Mouse (Mus musculus) MEL (cell line): ENCODE results near the gene Paics. TPM values are rescaled to one million over a fixed set of nuclear protein-coding genes. Genes with fewer than 3 reads are reported as not detected.

ENCODE experiments used
- DNase-seq: peaks from one replicate; pipeline ENCODE4 v3.0.0; 2011; ENCODE audit warnings: low read depth, low spot score
- H3K27ac ChIP-seq: 2 replicates; pipeline ENCODE4 v1.5.1; 2012; ENCODE audit warnings: low read depth, mild to moderate bottlenecking, control low read depth, low read length, moderate library complexity; ENCODE audit not compliant: control insufficient read depth
- H3K27me3 ChIP-seq, 2 experiments: fragments of 150-350 bp in 1 of 2; sonication (generic) in 1 of 2; 2 replicates each; pipeline ENCODE4 v1.6.1; 2012; ENCODE audit warnings: low read length in 2 of 2, mild to moderate bottlenecking in 2 of 2, improper control_type of control experiment in 1 of 2, moderate library complexity in 1 of 2; ENCODE audit not compliant: insufficient read depth in 2 of 2, control insufficient read depth in 1 of 2
- H3K36me3 ChIP-seq, 2 experiments: 2 replicates each; pipeline ENCODE4 v1.6.1; 2012 to 2014; ENCODE audit warnings: low read length in 2 of 2, improper control_type of control experiment in 1 of 2, inconsistent platforms in 1 of 2, mild to moderate bottlenecking in 1 of 2; ENCODE audit not compliant: insufficient read depth in 2 of 2, control insufficient read depth in 1 of 2
- H3K4me1 ChIP-seq, 2 experiments: fragments of 150-350 bp in 1 of 2; sonication (generic) in 1 of 2; 2 replicates each; pipeline ENCODE4 v1.6.1; 2012; ENCODE audit warnings: low read length in 2 of 2, improper control_type of control experiment in 1 of 2, mild to moderate bottlenecking in 1 of 2; ENCODE audit not compliant: insufficient read depth in 2 of 2, control insufficient read depth in 1 of 2
- H3K4me3 ChIP-seq, 2 experiments: fragments of 150-350 bp in 1 of 2; sonication (generic) in 1 of 2; 2 replicates each; pipeline ENCODE4 v1.5.1; 2012; ENCODE audit warnings: low read depth in 2 of 2, low read length in 2 of 2, mild to moderate bottlenecking in 2 of 2, moderate library complexity in 2 of 2, control low read depth in 1 of 2, improper control_type of control experiment in 1 of 2; ENCODE audit not compliant: control insufficient read depth in 1 of 2, insufficient read depth in 1 of 2
- H3K79me2 ChIP-seq: 2 replicates; pipeline ENCODE4 v1.6.1; 2012; ENCODE audit warnings: mild to moderate bottlenecking, low read length, moderate library complexity; ENCODE audit not compliant: control insufficient read depth, poor library complexity, insufficient read depth
- H3K9ac ChIP-seq: 2 replicates; pipeline ENCODE4 v1.6.1; 2012; ENCODE audit warnings: low read depth, mild to moderate bottlenecking, control low read depth, low read length, moderate library complexity; ENCODE audit not compliant: control insufficient read depth, poor library complexity, severe bottlenecking
- H3K9me3 ChIP-seq: fragments of 150-350 bp; sonication (generic); replicated peaks from 2 replicates; pipeline ENCODE4 v1.6.1; 2012; ENCODE audit warnings: mild to moderate bottlenecking, low read length, improper control_type of control experiment, moderate library complexity; ENCODE audit not compliant: insufficient read depth
- BHLHE40 ChIP-seq: IDR thresholded peaks from 2 replicates; pipeline ENCODE4 v1.6.1; 2012; ENCODE audit warnings: low read depth, mild to moderate bottlenecking, inconsistent platforms, low read length, improper control_type of control experiment, borderline replicate concordance
- CHD2 ChIP-seq: IDR thresholded peaks from 2 replicates; pipeline ENCODE4 v1.6.1; 2011; ENCODE audit warnings: low read length, improper control_type of control experiment
- CTCF ChIP-seq, 3 experiments: IDR thresholded peaks in 2 of 3; conservative IDR thresholded peaks in 1 of 3; 2 replicates each; pipeline ENCODE4 v1.5.1; 2011 to 2012; ENCODE audit warnings: low read length in 3 of 3, low read depth in 2 of 3, mild to moderate bottlenecking in 2 of 3, improper control_type of control experiment in 1 of 3, inconsistent platforms in 1 of 3, mixed read lengths in 1 of 3, moderate library complexity in 1 of 3; ENCODE audit not compliant: control insufficient read depth in 1 of 3, insufficient read depth in 1 of 3, poor library complexity in 1 of 3, severe bottlenecking in 1 of 3
- E2F4 ChIP-seq: IDR thresholded peaks from 2 replicates; pipeline ENCODE4 v1.6.1; 2011; ENCODE audit warnings: low read depth, low read length, improper control_type of control experiment, borderline replicate concordance
- ELF1 ChIP-seq: IDR thresholded peaks from 2 replicates; pipeline ENCODE4 v1.6.1; 2014; ENCODE audit warnings: low read depth, mild to moderate bottlenecking, inconsistent platforms, low read length, improper control_type of control experiment, moderate library complexity
- ETS1 ChIP-seq: IDR thresholded peaks from 2 replicates; pipeline ENCODE4 v1.6.1; 2012; ENCODE audit warnings: low read depth, mild to moderate bottlenecking, inconsistent platforms, low read length, improper control_type of control experiment, moderate library complexity
- GABPA ChIP-seq: IDR thresholded peaks from 2 replicates; pipeline ENCODE4 v1.6.1; 2012; ENCODE audit warnings: low read depth, mild to moderate bottlenecking, inconsistent platforms, low read length, improper control_type of control experiment, moderate library complexity
- GATA1 ChIP-seq: IDR thresholded peaks from 2 replicates; pipeline ENCODE4 v1.6.1; 2011; ENCODE audit warnings: low read depth, low read length, improper control_type of control experiment
- HCFC1 ChIP-seq: IDR thresholded peaks from 2 replicates; pipeline ENCODE4 v1.6.1; 2012; ENCODE audit warnings: low read depth, mild to moderate bottlenecking, inconsistent platforms, low read length, improper control_type of control experiment, moderate library complexity
- JUND ChIP-seq: IDR thresholded peaks from 2 replicates; pipeline ENCODE4 v1.6.1; 2011; ENCODE audit warnings: low read depth, mild to moderate bottlenecking, improper control_type of control experiment, low read length
- KAT2A ChIP-seq: conservative IDR thresholded peaks from 2 replicates; pipeline ENCODE4 v1.6.1; 2012; ENCODE audit warnings: low read depth, low read length, improper control_type of control experiment, inconsistent platforms
- MAFK ChIP-seq: IDR thresholded peaks from 2 replicates; pipeline ENCODE4 v1.6.1; 2011; ENCODE audit warnings: low read depth, mild to moderate bottlenecking, low read length, improper control_type of control experiment, borderline replicate concordance
- MAX ChIP-seq: IDR thresholded peaks from 2 replicates; pipeline ENCODE4 v1.6.1; 2011; ENCODE audit warnings: low read length, improper control_type of control experiment
- MAZ ChIP-seq: IDR thresholded peaks from 2 replicates; pipeline ENCODE4 v1.6.1; 2012; ENCODE audit warnings: low read depth, mild to moderate bottlenecking, inconsistent platforms, low read length, improper control_type of control experiment
- MXI1 ChIP-seq: IDR thresholded peaks from 2 replicates; pipeline ENCODE4 v1.6.1; 2011; ENCODE audit warnings: mild to moderate bottlenecking, low read depth, low read length, improper control_type of control experiment
- MYB ChIP-seq: IDR thresholded peaks from 2 replicates; pipeline ENCODE4 v1.6.1; 2011; ENCODE audit warnings: mild to moderate bottlenecking, low read depth, low read length, improper control_type of control experiment
- MYC ChIP-seq: IDR thresholded peaks from 2 replicates; pipeline ENCODE4 v1.6.1; 2011; ENCODE audit warnings: low read depth, mild to moderate bottlenecking, low read length, improper control_type of control experiment, moderate library complexity
- NRF1 ChIP-seq: IDR thresholded peaks from 2 replicates; pipeline ENCODE4 v1.6.1; 2014; ENCODE audit warnings: low read depth, mild to moderate bottlenecking, inconsistent platforms, low read length, improper control_type of control experiment, moderate library complexity; ENCODE audit not compliant: poor library complexity, insufficient read depth, severe bottlenecking
- POLR2AphosphoS2 ChIP-seq: IDR thresholded peaks from 2 replicates; pipeline ENCODE4 v1.6.1; 2011; ENCODE audit warnings: low read length, improper control_type of control experiment
- POLR2AphosphoS5 ChIP-seq: IDR thresholded peaks from 2 replicates; pipeline ENCODE4 v1.6.1; 2012; ENCODE audit warnings: low read depth, borderline replicate concordance, mild to moderate bottlenecking, inconsistent platforms, low read length, moderate library complexity, mixed read lengths
- RAD21 ChIP-seq: IDR thresholded peaks from 2 replicates; pipeline ENCODE4 v1.6.1; 2011; ENCODE audit warnings: mild to moderate bottlenecking, low read depth, low read length, improper control_type of control experiment
- SMC3 ChIP-seq: IDR thresholded peaks from 2 replicates; pipeline ENCODE4 v1.6.1; 2011; ENCODE audit warnings: low read depth, low read length, improper control_type of control experiment
- TBP ChIP-seq: IDR thresholded peaks from 2 replicates; pipeline ENCODE4 v1.8.0; 2011; ENCODE audit warnings: low read depth, low read length, improper control_type of control experiment
- TCF12 ChIP-seq: IDR thresholded peaks from 2 replicates; pipeline ENCODE4 v1.6.1; 2014; ENCODE audit warnings: low read depth, mild to moderate bottlenecking, inconsistent platforms, low read length, improper control_type of control experiment, moderate library complexity
- USF1 ChIP-seq: IDR thresholded peaks from 2 replicates; pipeline ENCODE4 v1.6.1; 2014; ENCODE audit warnings: low read depth, mild to moderate bottlenecking, inconsistent platforms, low read length, improper control_type of control experiment, moderate library complexity
- USF2 ChIP-seq, 2 experiments: IDR thresholded peaks; 2 replicates each; pipeline ENCODE4 v1.6.1; 2011 to 2012; ENCODE audit warnings: improper control_type of control experiment in 2 of 2, low read length in 2 of 2, borderline replicate concordance in 1 of 2, inconsistent platforms in 1 of 2, low read depth in 1 of 2, mild to moderate bottlenecking in 1 of 2; ENCODE audit not compliant: insufficient read depth in 1 of 2
- ZKSCAN1 ChIP-seq: IDR thresholded peaks from 2 replicates; pipeline ENCODE4 v1.6.1; 2012; ENCODE audit warnings: low read depth, mild to moderate bottlenecking, inconsistent platforms, low read length, improper control_type of control experiment, moderate library complexity
- polyA plus RNA-seq, 2 experiments: library from polyadenylated mRNA; stranded (reverse) in 1 of 2; unstranded in 1 of 2; fragments of >175 nt in 1 of 2; fragments of >200 nt in 1 of 2; gene quantifications; 2 replicates each; pipeline versions ENCODE4 v1.2.1 to v1.2.4; 2012; ENCODE audit warnings: low replicate concordance in 2 of 2, low read depth in 1 of 2; ENCODE audit not compliant: insufficient read length in 2 of 2, insufficient read depth in 1 of 2, missing spikeins in 1 of 2
- total RNA-seq: library from RNA; depleted of rRNA; stranded (reverse); fragments of 300-350 nt; gene quantifications from 2 replicates; pipeline ENCODE4 v1.2.3, GENCODE M21; 2012

Paics gene
- total and polyA plus RNA-seq, 3 experiments = 222 to 434 (median 266) TPM

GRCm38 (mm10) chr5:76904713-76905404, 46.2 kb upstream of the Paics start:
- no peak for TF ChIP-seq JUND
- 0 out of 2 replicates have a peak, but pooled peaks have one; percentile 14 for TF ChIP-seq ETS1
- peak; percentile 43; the same call in 1 of the 2 replicates for TF ChIP-seq TBP
- TF ChIP-seq USF1 = peak; percentile 28; the same call in 1 of the 2 replicates
- H3K9ac ChIP-seq = peak overlapping the region; percentile 86
- H3K36me3 ChIP-seq = peaks cover 0 to 17% of the 10 kb centered on the region in 2 experiments; a peak in 3 of 4 replicates
- H3K4me3 ChIP-seq = peak overlapping the region; percentile 74 to 76
- no peaks in the 10 kb centered on the region for H3K27me3 ChIP-seq
- peaks cover 4 to 9% of the 10 kb centered on the region in 2 experiments; a peak in 2 of 4 replicates for H3K4me1 ChIP-seq
- DNase-seq = peak; percentile 70
- no peaks in the 10 kb centered on the region for H3K9me3 ChIP-seq
- peaks cover 4% of the 10 kb centered on the region; the same call in 1 of the 2 replicates for H3K79me2 ChIP-seq
- peak overlapping the region; percentile 86 for H3K27ac ChIP-seq

DNA sequence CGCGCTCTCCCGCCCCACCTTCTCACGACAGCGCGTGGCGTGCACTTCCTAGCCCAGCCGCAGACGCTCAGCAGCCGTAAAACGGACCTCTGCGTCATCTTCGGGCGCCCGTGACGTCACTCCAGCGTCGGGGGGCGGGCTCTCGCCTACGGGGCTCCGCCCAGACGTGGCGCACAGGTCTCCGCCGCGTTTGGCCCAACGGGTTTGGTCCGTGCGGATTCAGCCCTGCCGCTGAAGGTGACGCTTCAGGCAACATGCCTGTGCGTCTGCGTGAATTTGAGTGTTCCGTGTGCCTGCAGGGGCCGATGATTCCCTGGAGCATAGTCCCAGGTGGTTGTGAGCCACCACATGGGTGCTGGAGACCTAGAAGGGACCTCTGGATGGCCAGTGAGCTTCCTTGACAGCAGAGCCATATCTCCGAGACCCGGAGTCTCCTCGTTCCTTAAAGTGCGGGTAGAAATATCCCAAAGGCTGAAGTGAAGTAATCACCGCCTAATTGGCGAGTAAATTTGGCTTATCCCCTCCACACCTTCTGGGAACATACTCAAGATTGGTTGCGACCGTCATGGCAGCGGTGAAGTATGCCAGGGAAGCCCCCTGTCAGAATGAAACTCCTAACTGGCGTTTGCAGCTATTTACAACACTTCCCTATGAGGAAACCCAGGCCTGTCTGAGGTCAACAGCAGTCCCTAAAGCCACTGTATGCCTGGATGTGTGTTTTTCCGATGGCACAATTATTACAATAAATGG, 45.5 kb upstream of the Paics start, which contains the start of gene Aasdh:
Gene Aasdh (minus strand): TSS at position 110 of the 750 bp plus-strand sequence.
- peak; percentile 99 for DNase-seq
- H3K4me3 ChIP-seq = peak within 1 kb of the TSS; percentile 74 to 79
- H3K9me3 ChIP-seq = no peaks in the 10 kb centered on the region
- H3K79me2 ChIP-seq = peaks cover 4% of the 10 kb centered on the region; the same call in 1 of the 2 replicates
- H3K27ac ChIP-seq = peak within 1 kb of the TSS; percentile 86
- peak within 1 kb of the TSS; percentile 86 for H3K9ac ChIP-seq
- peaks cover 7 to 13% of the 10 kb centered on the region in 2 experiments; a peak in 3 of 4 replicates for H3K4me1 ChIP-seq
- no peaks in the 10 kb centered on the region for H3K27me3 ChIP-seq
- peaks cover 0 to 23% of the 10 kb centered on the region in 2 experiments; a peak in 3 of 4 replicates for H3K36me3 ChIP-seq
- TF ChIP-seq POLR2AphosphoS2 = peak; percentile 99
- peak; percentile 94 for TF ChIP-seq MAX
- peak; percentile 98 for TF ChIP-seq MXI1
- no peak for TF ChIP-seq ZKSCAN1
- TF ChIP-seq GABPA = peak; percentile 84; the same call in 1 of the 2 replicates
- TF ChIP-seq GATA1 = no peak
- no peak for TF ChIP-seq CHD2
- peak; percentile 57; the same call in 1 of the 2 replicates for TF ChIP-seq E2F4
- no peak for TF ChIP-seq USF2 (IDR thresholded peaks at IDR 0.05; ENCODE audit: borderline replicate concordance in 1 of 2, insufficient read depth in 1 of 2, low read depth in 1 of 2, low read length in 2 of 2)
- peak; percentile 94; the same call in 1 of the 2 replicates for TF ChIP-seq MAZ
- peak; percentile 52 for TF ChIP-seq ETS1
- peak; percentile 93 for TF ChIP-seq KAT2A
- peak; percentile 94 for TF ChIP-seq ELF1
- TF ChIP-seq BHLHE40 = no peak
- peak; percentile 97 for TF ChIP-seq HCFC1
- no peak for TF ChIP-seq RAD21
- TF ChIP-seq MYB = peak; percentile 64
- TF ChIP-seq SMC3 = no peak
- TF ChIP-seq TCF12 = peak; percentile 88
- TF ChIP-seq POLR2AphosphoS5 = no peak
- 0 out of 2 replicates have a peak, but pooled peaks have one; percentile 33 for TF ChIP-seq USF1
- TF ChIP-seq JUND = no peak
- TF ChIP-seq MYC = peak; percentile 87; the same call in 1 of the 2 replicates
- TF ChIP-seq NRF1 = peak; percentile 54; the same call in 1 of the 2 replicates
- TF ChIP-seq MAFK = no peak
- TF ChIP-seq CTCF (IDR thresholded peaks at IDR 0.05 in 2 of 3, conservative IDR thresholded peaks at IDR 0.05 in 1 of 3; ENCODE audit: control insufficient read depth in 1 of 3, insufficient read depth in 1 of 3, low read depth in 2 of 3, low read length in 3 of 3, poor library complexity in 1 of 3, severe bottlenecking in 1 of 3) = no peak
